Mouse (Mus musculus): ENCODE results near the gene Dync2li1.

The Dync2li1 gene

GRCm38 (mm10) chr17:84650302-84651017 is 24.2 kb downstream of the Dync2li1 start:
- DNase-seq: no peak

DNA sequence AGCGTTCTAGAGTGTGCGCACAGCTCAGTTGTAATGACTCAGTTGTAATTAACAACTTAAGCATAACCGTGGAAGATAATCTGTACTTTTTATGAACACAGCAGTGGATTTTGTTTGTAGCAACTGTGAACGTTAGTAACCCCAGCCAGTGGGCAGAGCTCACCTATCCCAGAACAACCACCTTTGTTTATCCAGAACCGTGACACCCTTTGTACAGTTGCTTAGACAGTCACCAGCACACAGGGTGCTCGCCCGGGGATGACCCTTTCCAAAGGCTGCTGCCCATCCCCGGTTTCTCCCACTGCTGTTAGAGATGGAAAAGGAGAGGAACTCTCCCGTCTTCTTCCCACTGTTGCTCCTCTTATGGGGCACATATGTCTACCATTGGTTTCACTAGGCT is 27.2 kb downstream of the Dync2li1 start:
- no peak for DNase-seq

DNA sequence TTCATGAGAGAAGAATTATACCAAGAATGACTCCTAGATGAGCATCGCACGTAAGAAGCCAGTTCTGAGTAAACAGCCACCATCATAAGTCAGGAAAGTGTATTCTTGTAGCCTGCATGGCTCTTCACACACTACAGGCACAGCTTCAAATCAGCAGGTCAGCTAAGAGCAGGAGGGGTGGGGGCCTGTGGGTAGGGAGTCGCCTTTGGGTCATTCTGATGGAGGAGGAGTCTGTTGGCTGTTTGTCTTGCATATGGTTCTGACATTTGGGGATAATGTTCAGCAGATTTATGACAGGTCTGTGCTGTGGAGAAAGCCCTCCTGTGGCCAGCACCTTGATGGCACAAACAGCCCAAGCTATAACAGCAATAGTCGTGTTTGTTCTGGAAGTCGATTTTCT is 29.9 kb downstream of the Dync2li1 start:
- no peak for DNase-seq

- DNase-seq: no peak
These were observed 30.5 kb downstream of the Dync2li1 start for GRCm38 (mm10) chr17:84656653-84657421.

GRCm38 (mm10) chr17:84657422-84657732 is 31.1 kb downstream of the Dync2li1 start:
- DNase-seq: no peak

DNA sequence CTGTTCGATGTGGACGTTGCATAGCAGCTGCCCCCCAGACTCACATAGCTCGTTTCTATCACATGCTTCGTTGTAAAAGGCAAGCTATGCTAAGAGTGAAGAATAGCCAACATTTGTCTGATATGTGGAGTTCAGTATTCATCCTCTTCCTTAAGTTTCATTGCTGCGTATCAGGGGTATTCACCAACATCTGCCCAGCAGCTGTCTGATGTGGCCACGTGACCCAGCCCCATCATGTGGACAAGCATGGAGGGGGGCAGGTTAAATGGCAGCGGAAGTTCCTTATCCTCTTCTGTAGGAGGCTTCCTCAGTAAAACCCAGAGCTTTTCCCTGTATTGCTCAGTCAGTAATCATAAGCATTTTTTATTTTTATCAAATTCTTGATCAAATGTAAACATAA is 31.5 kb downstream of the Dync2li1 start:
- no peak for DNase-seq

DNA sequence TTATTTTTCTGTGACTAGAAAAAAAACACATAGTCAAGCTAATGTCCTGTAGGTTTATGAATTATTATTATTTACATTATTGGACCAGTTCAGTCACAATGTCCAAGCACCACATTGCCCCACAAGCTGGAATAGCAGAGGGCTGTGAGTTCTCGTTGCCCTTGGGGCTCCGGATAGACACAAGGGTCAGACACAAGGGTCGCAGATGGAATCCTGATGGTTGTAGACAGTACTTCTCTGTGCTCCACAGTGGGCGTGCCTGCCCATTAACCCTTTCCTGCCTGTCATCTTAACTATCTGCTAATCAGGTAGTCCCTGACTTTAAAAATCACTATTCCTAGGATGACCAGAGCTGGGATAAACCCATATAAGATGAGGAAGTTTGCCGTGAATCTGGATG is 31.9 kb downstream of the Dync2li1 start:
- no peak for DNase-seq

- no peak for DNase-seq
These were observed 32.7 kb downstream of the Dync2li1 start for GRCm38 (mm10) chr17:84658951-84659350.

DNA sequence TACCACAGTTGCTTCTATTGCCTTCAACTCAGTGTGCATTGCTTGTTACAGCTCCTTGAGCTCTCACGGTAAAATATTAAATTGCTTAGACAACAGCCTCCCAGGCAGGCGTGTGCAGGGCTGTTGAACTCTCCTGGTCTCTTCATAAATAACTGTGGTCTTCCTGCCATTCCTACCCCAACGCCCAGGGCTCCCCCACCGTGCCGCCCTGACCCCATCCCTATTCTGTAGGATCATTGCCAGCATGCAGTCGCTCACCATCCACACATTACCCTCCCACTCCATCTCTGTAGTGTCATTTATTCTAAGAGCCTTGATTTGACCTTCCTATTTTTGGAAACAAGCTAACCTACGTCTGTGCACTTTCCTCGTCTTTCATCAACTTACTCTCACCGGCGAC is 38.8 kb downstream of the Dync2li1 start:
- no peak for DNase-seq

DNA sequence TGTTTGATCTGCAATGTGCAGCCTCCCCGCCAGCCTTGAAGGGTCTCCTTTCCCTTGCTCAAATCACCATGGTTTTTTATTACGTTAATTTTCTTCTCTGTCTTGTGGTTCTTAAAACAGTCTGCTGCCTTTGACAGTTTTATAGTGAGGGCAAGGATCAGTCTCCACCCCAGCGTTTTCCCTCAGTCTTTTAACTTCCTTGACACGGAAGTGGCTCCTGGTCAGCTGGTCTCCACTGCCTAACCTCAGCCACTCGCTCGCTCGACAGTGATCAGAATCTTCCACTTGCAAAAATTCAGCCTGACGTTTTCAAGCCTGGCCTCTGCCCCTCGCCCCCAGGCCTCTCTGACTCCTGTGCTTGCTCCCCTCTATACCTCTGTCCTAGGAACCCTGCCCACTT is 39.4 kb downstream of the Dync2li1 start:
- DNase-seq: no peak

DNA sequence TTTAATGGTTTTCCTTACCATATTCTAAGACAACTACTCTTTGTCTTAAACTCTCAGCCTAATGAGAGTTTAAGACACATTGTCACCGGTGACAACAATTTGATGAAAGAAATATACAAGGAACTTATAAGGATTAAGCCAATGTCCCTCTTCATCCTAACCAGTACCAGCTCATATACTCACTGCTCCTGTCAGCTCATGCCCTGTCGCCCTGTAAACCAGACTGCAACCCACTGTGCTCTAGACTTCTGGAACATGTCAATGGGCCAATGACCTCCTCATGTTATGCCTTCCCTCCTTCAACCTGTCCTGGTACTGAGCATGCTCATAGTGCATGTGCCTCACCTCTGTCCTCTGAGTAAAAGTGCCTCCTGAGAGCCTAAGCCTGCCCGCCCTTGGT is 41.6 kb downstream of the Dync2li1 start:
- no peak for DNase-seq

- DNase-seq: no peak
These were observed 46.4 kb downstream of the Dync2li1 start for GRCm38 (mm10) chr17:84672376-84673369.

DNA sequence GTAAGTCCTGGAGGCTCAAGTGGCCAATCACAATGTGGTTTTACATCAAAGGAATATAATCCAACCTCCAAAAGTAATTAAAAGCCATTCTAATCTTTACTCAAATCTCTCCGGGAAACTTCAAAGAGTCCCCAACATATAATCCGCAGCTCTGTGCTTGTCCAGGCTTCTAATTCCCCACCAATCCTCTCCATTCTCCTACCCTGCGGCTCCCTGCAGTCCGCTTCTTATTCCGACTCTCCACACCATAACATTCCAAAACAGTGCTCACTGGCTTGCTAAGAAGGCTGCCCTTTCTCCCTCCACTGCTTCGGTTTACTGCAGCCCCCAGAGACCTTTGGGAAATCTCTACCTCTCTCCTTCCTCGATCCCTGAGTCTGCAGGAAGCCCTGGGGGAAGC is 47.8 kb downstream of the Dync2li1 start:
- DNase-seq: no peak

DNA sequence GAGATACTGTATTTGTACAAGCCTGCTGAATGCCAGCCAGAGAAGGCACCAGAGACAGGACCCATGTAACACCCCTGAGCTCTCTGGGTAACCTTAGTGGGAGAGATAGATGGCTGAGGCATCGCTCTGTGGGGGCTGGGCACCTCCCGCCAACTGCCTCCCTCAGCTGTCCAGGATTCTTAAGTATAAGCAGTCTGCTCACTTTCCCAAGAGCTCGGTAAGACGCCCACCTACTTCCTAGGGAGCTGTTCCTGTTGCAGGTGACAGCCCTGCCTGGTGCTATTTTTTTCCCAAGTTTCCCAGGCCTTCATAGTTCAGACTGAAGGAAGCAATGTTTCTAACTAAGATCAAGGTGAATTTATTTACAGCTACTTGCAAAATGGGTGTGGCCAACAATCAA is 48.9 kb downstream of the Dync2li1 start:
- DNase-seq: no peak

- DNase-seq: no peak
These were observed 49.7 kb downstream of the Dync2li1 start, which contains the start of gene Abcg8 for GRCm38 (mm10) chr17:84675951-84676366. Gene Abcg8, plus strand, starts transcription at chr17:84676302.

DNA sequence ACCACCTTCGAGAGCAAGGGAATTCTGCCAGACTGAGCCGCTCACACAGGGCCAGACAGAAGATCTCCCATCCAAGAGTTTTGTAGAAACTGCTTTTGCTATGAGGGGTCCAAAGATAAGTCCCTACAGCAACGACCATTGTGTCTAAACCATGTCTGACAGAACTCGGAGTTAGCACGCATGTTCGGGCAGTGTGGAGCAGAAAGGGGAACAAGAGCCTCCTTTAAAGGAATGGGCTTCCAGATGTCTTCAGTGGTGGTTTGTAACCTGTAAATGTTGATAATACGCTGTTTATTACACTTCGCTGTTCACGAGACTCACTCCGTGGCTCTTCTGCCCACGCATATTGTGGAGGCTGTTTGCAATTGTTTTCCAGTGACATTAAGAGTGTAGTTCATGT is 51.3 kb downstream of the Dync2li1 start:
- DNase-seq: no peak

DNA sequence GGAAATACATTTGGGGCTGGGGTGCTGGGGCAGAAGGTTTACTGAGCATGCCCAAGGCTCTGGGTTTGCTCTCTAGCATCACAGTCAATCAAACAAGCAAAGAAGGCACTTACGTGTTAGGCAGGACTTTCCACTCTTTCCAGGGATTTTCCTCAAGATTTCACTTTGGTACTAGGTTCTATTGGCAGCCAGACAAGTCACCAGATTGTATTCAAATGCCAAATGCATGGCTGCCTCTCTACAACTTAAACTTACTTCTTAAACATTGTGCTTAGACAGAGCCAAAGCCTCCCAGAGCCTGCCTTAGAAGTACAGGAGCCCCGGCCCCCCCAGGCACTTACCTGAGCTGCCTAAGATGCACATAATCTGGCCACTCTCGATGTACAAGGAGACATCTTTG is 55.4 kb downstream of the Dync2li1 start:
- DNase-seq: no peak

GRCm38 (mm10) chr17:84682734-84683717 is 56.7 kb downstream of the Dync2li1 start, which contains the start of gene Abcg5:
Gene Abcg5, minus strand, starts transcription at chr17:84683011.
- DNase-seq: no peak

- DNase-seq: no peak
These were observed 58.0 kb downstream of the Dync2li1 start for GRCm38 (mm10) chr17:84684284-84684683.

DNA sequence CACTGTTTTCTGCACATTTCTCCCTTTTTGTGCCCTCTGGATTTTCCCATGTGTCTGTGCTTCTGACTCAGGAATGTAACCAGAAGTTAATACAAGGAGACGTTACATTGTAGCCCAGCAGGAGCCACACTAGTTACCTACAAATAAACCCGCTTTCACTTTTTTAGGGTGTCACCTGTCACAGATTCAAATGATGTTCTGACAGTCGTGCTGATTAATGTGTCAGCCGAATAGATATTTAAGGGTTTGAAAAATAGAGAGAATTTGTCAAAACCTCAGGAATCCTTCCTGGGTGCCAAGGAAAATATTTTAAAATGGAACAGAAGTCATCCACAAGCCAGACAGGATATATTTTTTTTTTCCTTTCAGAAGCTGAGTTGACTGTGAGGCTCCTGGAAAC is 59.0 kb downstream of the Dync2li1 start:
- no peak for DNase-seq

GRCm38 (mm10) chr17:84687994-84688393 is 61.7 kb downstream of the Dync2li1 start:
- no peak for DNase-seq

DNA sequence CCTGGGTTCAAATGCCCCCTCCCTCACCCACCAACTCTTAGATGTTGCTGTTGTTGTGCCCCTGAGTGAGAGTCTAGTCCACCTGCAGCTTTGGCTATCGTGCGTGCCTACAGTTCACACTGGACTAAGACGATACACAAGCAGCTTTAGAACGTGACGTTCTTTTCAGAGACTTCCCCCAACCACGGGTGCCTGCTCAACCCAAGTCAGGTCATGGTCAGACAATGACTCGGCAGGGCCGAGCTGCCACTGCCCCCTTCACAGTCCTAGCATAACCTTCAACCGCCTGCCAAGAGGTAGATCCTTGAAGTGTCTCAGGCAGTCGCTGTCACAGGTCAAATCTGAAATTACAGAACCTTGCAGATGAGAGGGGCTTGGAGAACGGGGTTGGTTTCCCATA is 62.5 kb downstream of the Dync2li1 start:
- DNase-seq: no peak

Measured in right cerebral cortex, postnatal 14 days (tissue).